ENCODE assay signal across 17 mouse cellular contexts in the genomic region with DNA sequence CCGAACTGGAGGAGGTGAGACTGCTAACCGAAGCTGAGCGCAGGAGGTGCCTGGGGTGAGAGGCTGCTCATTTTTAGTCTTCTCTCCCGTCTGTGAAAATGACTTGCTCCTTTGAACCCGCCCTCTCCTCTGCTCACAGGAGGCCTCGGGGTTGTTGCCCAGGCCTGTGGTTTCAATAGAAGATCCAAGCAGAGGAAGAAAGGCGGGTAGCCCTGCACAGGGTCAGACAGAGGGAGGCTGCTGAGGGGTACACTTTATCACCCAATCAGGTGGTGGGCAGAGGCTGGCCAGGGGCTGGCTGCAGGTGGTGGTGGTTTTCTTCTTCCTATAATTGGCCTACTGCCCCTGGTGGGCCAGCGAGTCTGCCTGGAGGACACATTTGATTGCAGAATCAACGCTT. TPM values are rescaled to one million over a fixed set of nuclear protein-coding genes. Genes with fewer than 3 reads are reported as not detected.
DNase-seq lines count a peak whose midpoint lies in the region; ATAC-seq lines count a peak whose summit lies in the region.
"Had no signal": no experiment of that assay in that cellular context is flagged by ENCODE, and none has a peak within 500 bp of the region (broad histone marks: within the 10 kb centered on the region; RNA-seq: fewer than 3 reads in every experiment).

No protein-coding gene starts in this region.

- no peaks in the 10 kb centered on the region for H3K9me3 ChIP-seq in heart, embryonic 14.5 days (ENCODE audit: control insufficient read depth, low read length)
- H3K9me3 ChIP-seq in neural tube, embryonic 13.5 days, result no peaks in the 10 kb centered on the region
- no peaks in the 10 kb centered on the region for H3K9me3 ChIP-seq in limb, embryonic 11.5 days (ENCODE audit: control insufficient read depth, low read length)
- H3K9me3 ChIP-seq: embryonic facial prominence, embryonic 15.5 days; hindbrain, embryonic 13.5 days had no signal

- no peaks in the 10 kb centered on the region for H3K36me3 ChIP-seq in heart, embryonic 14.5 days (ENCODE audit: control insufficient read depth, insufficient read depth, low read length)
- H3K36me3 ChIP-seq in neural tube, embryonic 13.5 days, result no peaks in the 10 kb centered on the region
- no peaks in the 10 kb centered on the region for H3K36me3 ChIP-seq in limb, embryonic 11.5 days (ENCODE audit: control insufficient read depth, insufficient read depth, low read length)
- H3K36me3 ChIP-seq: embryonic facial prominence, embryonic 15.5 days; hindbrain, embryonic 13.5 days had no signal

- no peak for DNase-seq in heart, adult 18-20 months
- no peak for DNase-seq in neural tube, embryonic 10.5 days (ENCODE audit: extremely low spot score, low spot score)
- DNase-seq in limb, embryonic 11.5 days (ENCODE audit: low spot score), result no peak
- no peak for DNase-seq in layer of hippocampus, postnatal 36 days
- no peak for DNase-seq in embryo, embryonic 11 days
- DNase-seq: adrenal gland, adult 2 months; kidney, adult 18-20 months; left cerebral cortex, postnatal 4 days; retina, postnatal 1 day; thymus, adult 2 months had no signal

- no peak overlapping the region for H3K4me2 ChIP-seq in heart, embryonic 14.5 days (ENCODE audit: low read length)
- H3K4me2 ChIP-seq in neural tube, embryonic 13.5 days, result no peak overlapping the region
- no peak overlapping the region for H3K4me2 ChIP-seq in limb, embryonic 11.5 days (ENCODE audit: low read depth, severe bottlenecking)
- H3K4me2 ChIP-seq: embryonic facial prominence, embryonic 15.5 days; hindbrain, embryonic 13.5 days had no signal

- no peaks in the 10 kb centered on the region for H3K27me3 ChIP-seq in heart, embryonic 14.5 days (ENCODE audit: control insufficient read depth, insufficient read depth, low read length)
- H3K27me3 ChIP-seq in neural tube, embryonic 13.5 days, result peaks cover 6% of the 10 kb centered on the region; the same call in 1 of the 2 replicates
- no peaks in the 10 kb centered on the region for H3K27me3 ChIP-seq in limb, embryonic 11.5 days (ENCODE audit: control insufficient read depth, insufficient read depth, low read length)
- H3K27me3 ChIP-seq: Patski had no signal

- H3K4me1 ChIP-seq in heart, embryonic 14.5 days (ENCODE audit: control insufficient read depth in 2 of 2, insufficient read depth in 2 of 2, low read length in 2 of 2), result peaks cover 24 to 55% of the 10 kb centered on the region in 2 experiments
- peaks cover 23% of the 10 kb centered on the region for H3K4me1 ChIP-seq in neural tube, embryonic 13.5 days (replicated peaks)
- H3K4me1 ChIP-seq in limb, embryonic 11.5 days (ENCODE audit: control insufficient read depth, insufficient read depth, low read length), result peaks cover 6% of the 10 kb centered on the region; the same call in 1 of the 2 replicates

- H3K4me3 ChIP-seq in heart, embryonic 14.5 days (ENCODE audit: control insufficient read depth in 1 of 2, insufficient read depth in 1 of 2, low read depth in 1 of 2, low read length in 2 of 2), result no peak overlapping the region
- H3K4me3 ChIP-seq in neural tube, embryonic 13.5 days, result no peak overlapping the region
- no peak overlapping the region for H3K4me3 ChIP-seq in limb, embryonic 11.5 days (ENCODE audit: low read depth, low read length)
- H3K4me3 ChIP-seq: embryonic facial prominence, embryonic 15.5 days; hindbrain, embryonic 13.5 days had no signal

- peak overlapping the region; percentile 18 for H3K9ac ChIP-seq in heart, embryonic 14.5 days (ENCODE audit: low read length)
- 0 out of 2 replicates have a peak overlapping the region, but pooled peaks have one; percentile 26 for H3K9ac ChIP-seq in neural tube, embryonic 13.5 days
- H3K9ac ChIP-seq in limb, embryonic 11.5 days (ENCODE audit: low read length), result peak overlapping the region; percentile 2; the same call in 1 of the 2 replicates
- H3K9ac ChIP-seq: embryonic facial prominence, embryonic 15.5 days; hindbrain, embryonic 13.5 days had no signal

- H3K27ac ChIP-seq in heart, embryonic 14.5 days (replicated peaks in 1 of 2; ENCODE audit: control insufficient read depth in 1 of 2, insufficient read depth in 1 of 2, low read depth in 2 of 2, low read length in 2 of 2), result peak overlapping the region in 1 of 2 experiments; percentile 21; a peak in 1 of 4 replicates
- H3K27ac ChIP-seq in neural tube, embryonic 13.5 days (replicated peaks), result no peak overlapping the region
- no peak overlapping the region for H3K27ac ChIP-seq in limb, embryonic 11.5 days (replicated peaks; ENCODE audit: low read depth, low read length)
- H3K27ac ChIP-seq: embryonic facial prominence, embryonic 15.5 days; hindbrain, embryonic 13.5 days; macrophage had no signal

- ATAC-seq in heart, embryonic 14.5 days (ENCODE audit: insufficient number of reproducible peaks, insufficient read depth, low FRiP score, low read depth), result no peak
- no peak for ATAC-seq in neural tube, embryonic 13.5 days (ENCODE audit: low read depth)
- no peak for ATAC-seq in limb, embryonic 11.5 days (ENCODE audit: insufficient number of reproducible peaks, low FRiP score, low TSS enrichment, low read depth)
- ATAC-seq: forebrain, embryonic 16.5 days had no signal

- WGBS in heart, embryonic 14.5 days, result 56% methylated on average over 9 of the region's 9 CpGs
- WGBS in neural tube, embryonic 13.5 days, result 46% methylated on average over 9 of the region's 9 CpGs
- WGBS in limb, embryonic 11.5 days, result 42% methylated on average over 9 of the region's 9 CpGs

RNA-seq across cellular contexts. Expression of a gene that starts 10.9 kb away (rescaled TPM):
- 17.0 and 17.3 TPM in 2 replicates for polyA plus RNA-seq in heart, embryonic 14.5 days (2014; fragmentation: Nextera tagmentation; extraction: Ambion mirVana)
- total RNA-seq in heart, adult 18-20 months (2021), result 1 to 10 TPM; 5.7 TPM
- polyA plus RNA-seq in neural tube, embryonic 13.5 days (2015; fragmentation: Nextera tagmentation; extraction: Ambion mirVana), result 12.4 and 16.5 TPM in 2 replicates
- polyA plus RNA-seq in limb, embryonic 11.5 days (2014; fragmentation: Nextera tagmentation; extraction: Ambion mirVana), result 0.75 and 0.78 TPM in 2 replicates
- 100 to 1,000 TPM; 103 to 107 TPM for total RNA-seq in layer of hippocampus, postnatal 36 days (2021)

RNA-seq across cellular contexts. Expression of a gene that starts 13.4 kb away (rescaled TPM):
- 23.1 and 23.7 TPM in 2 replicates for polyA plus RNA-seq in heart, embryonic 14.5 days (2014; fragmentation: Nextera tagmentation; extraction: Ambion mirVana)
- total RNA-seq in heart, adult 18-20 months (2021), result 1 to 10 TPM; 8.7 to 9.8 TPM
- polyA plus RNA-seq in neural tube, embryonic 13.5 days (2015; fragmentation: Nextera tagmentation; extraction: Ambion mirVana), result 13.7 and 15.0 TPM in 2 replicates
- 24.1 and 25.5 TPM in 2 replicates for polyA plus RNA-seq in limb, embryonic 11.5 days (2014; fragmentation: Nextera tagmentation; extraction: Ambion mirVana)
- 10 to 100 TPM; 33.4 to 33.9 TPM for total RNA-seq in layer of hippocampus, postnatal 36 days (2021)

RNA-seq across cellular contexts. Expression of a gene that starts 25.8 kb away (rescaled TPM):
- 19.4 and 19.7 TPM in 2 replicates for polyA plus RNA-seq in heart, embryonic 14.5 days (2014; fragmentation: Nextera tagmentation; extraction: Ambion mirVana)
- 1 to 10 TPM; 5.5 to 7.0 TPM for total RNA-seq in heart, adult 18-20 months (2021)
- polyA plus RNA-seq in neural tube, embryonic 13.5 days (2015; fragmentation: Nextera tagmentation; extraction: Ambion mirVana), result 18.6 and 20.5 TPM in 2 replicates
- polyA plus RNA-seq in limb, embryonic 11.5 days (2014; fragmentation: Nextera tagmentation; extraction: Ambion mirVana), result 38.2 and 39.8 TPM in 2 replicates
- total RNA-seq in layer of hippocampus, postnatal 36 days (2021), result 10 to 100 TPM; 18.0 to 19.9 TPM

RNA-seq across cellular contexts. Expression of a gene that starts 35.2 kb away (rescaled TPM):
- 6.4 and 6.8 TPM in 2 replicates for polyA plus RNA-seq in heart, embryonic 14.5 days (2014; fragmentation: Nextera tagmentation; extraction: Ambion mirVana)
- 10 to 100 TPM in 1 of 2 experiments, 1 to 10 TPM in 1; 6.6 to 11.5 TPM for total RNA-seq in heart, adult 18-20 months (2021)
- polyA plus RNA-seq in neural tube, embryonic 13.5 days (2015; fragmentation: Nextera tagmentation; extraction: Ambion mirVana), result 7.4 and 9.2 TPM in 2 replicates
- 4.1 and 4.5 TPM in 2 replicates for polyA plus RNA-seq in limb, embryonic 11.5 days (2014; fragmentation: Nextera tagmentation; extraction: Ambion mirVana)
- total RNA-seq in layer of hippocampus, postnatal 36 days (2021), result 1 to 10 TPM; 2.8 to 3.6 TPM
- polyA plus RNA-seq: macrophage had no signal
